Mouse (Mus musculus) heart, embryonic 10.5 days (tissue): ENCODE results near the gene Galnt18. TPM values are rescaled to one million over a fixed set of nuclear protein-coding genes. Genes with fewer than 3 reads are reported as not detected.

ENCODE experiments used
- DNase-seq: peaks from one replicate; pipeline ENCODE4 v3.0.0-alpha.2; 2017; ENCODE audit warnings: low spot score
- H3K27ac ChIP-seq: fragments of 300-500 bp; sonication (generic); 2 replicates; pipeline ENCODE4 v1.5.1; 2016; ENCODE audit warnings: mild to moderate bottlenecking
- H3K27me3 ChIP-seq: fragments of 300-500 bp; sonication (generic); 2 replicates; pipeline ENCODE4 v1.6.1; 2016; ENCODE audit warnings: mild to moderate bottlenecking; ENCODE audit not compliant: poor library complexity, insufficient read depth, severe bottlenecking
- H3K36me3 ChIP-seq: fragments of 300-500 bp; sonication (generic); 2 replicates; pipeline ENCODE4 v1.6.1; 2016; ENCODE audit warnings: mild to moderate bottlenecking, moderate library complexity
- H3K4me1 ChIP-seq: fragments of 300-500 bp; sonication (generic); 2 replicates; pipeline ENCODE4 v1.6.1; 2016; ENCODE audit warnings: mild to moderate bottlenecking
- H3K4me3 ChIP-seq: fragments of 300-500 bp; sonication (generic); 2 replicates; pipeline ENCODE4 v1.5.1; 2016; ENCODE audit warnings: mild to moderate bottlenecking, moderate library complexity
- H3K9me3 ChIP-seq: fragments of 300-500 bp; sonication (generic); 2 replicates; pipeline ENCODE4 v1.6.1; 2016; ENCODE audit warnings: mild to moderate bottlenecking, moderate library complexity
- WGBS: fragments of 180-500 bp; shearing (Covaris S2); methylation state at CpG from one replicate; pipeline ENCODE4 v1.1.7; 2016; 5-methylcytosine and 5-hydroxymethylcytosine counted together
- polyA plus RNA-seq: library from polyadenylated mRNA; unstranded; fragments of >200 nt; fragmentation: Nextera tagmentation; extraction: Ambion mirVana; gene quantifications from 2 replicates; pipeline ENCODE4 v1.2.1, GENCODE M21; 2016

Galnt18 gene
- polyA plus RNA-seq, 1 experiment from 2014 or later = 5.4 TPM

DNA sequence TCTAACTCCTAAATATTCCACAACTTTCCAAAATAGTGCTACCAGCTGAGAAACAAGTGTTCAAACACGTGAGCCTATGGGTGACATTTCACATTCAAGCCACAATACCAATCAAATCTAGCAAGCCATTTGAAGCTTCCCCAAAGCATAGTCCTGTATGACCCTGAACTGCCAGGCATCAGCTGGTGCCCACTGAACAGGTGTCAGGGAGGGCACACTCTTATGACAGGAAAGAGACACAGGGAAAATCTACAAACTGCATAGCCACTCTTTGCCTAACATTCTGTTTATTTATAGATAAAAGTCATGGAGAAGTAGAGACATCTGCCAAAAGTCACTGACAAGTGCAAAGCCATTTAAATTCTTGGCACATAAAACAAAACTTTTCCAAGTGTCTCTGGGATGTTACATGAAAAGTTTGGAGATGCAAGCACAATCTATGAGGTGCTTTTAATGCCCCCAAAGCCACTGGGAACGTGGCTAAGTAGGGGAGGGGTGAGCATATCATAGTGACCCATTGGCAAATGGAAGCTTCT, 280.5 kb downstream of the Galnt18 start:
- no peak overlapping the region for H3K4me3 ChIP-seq
- no peak overlapping the region for H3K27ac ChIP-seq
- no peaks in the 10 kb centered on the region for H3K4me1 ChIP-seq
- no peaks in the 10 kb centered on the region for H3K27me3 ChIP-seq
- no peak for DNase-seq
- H3K9me3 ChIP-seq = no peaks in the 10 kb centered on the region
- H3K36me3 ChIP-seq = no peaks in the 10 kb centered on the region
- WGBS = 50% methylated on average over 2 of the region's 2 CpGs

GRCm38 (mm10) chr7:111497191-111497590, 282.6 kb downstream of the Galnt18 start:
- Histone ChIP-seq H3K4me3 (no peak overlapping the region), H3K9me3 (no peaks in the 10 kb centered on the region), H3K27me3 (no peaks in the 10 kb centered on the region), H3K36me3 (no peaks in the 10 kb centered on the region), H3K4me1 (0 out of 2 replicates have a peak, but pooled peaks cover 3% of the 10 kb centered on the region), H3K27ac (no peak overlapping the region)
- no peak for DNase-seq
- 84% methylated on average over 6 of the region's 6 CpGs for WGBS

DNA sequence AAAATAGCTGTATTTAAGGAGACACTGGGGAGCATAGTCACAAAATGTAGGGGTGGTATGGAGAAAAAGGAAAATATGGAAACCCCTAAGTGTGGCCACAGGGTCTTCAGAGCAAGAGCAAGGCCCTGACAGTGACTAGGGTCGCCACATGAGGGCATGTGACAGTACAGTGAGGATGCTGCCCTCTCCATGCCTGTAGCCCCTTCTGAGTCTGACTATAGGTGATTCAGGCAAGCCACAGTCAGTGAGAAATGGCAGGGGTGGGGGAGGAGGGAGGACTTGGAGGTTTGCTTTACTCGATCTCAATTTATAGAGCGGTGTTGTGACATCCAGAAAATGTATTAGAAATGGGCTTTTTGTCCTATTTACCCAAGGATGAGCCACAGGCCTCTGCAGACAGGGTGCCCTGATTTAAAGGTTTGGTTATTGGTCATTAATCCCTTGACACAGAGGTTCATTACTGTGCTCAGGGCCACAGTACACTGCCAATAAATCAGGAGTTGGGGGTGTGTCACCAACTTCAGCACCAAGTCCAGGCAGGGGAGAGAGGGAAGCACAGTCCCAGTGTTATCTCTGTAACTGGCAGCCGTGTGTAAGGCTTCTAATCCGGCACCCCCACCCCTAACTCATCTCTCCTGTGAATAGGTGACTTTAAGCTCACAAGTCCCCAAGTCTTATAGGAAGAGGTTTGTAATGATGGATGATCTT, 287.4 kb downstream of the Galnt18 start:
- H3K27ac ChIP-seq = no peak overlapping the region
- WGBS = 58% methylated on average over 5 of the region's 5 CpGs

GRCm38 (mm10) chr7:111491566-111491965, 288.2 kb downstream of the Galnt18 start:
- H3K27me3 ChIP-seq = no peaks in the 10 kb centered on the region
- no peak overlapping the region for H3K27ac ChIP-seq
- 59% methylated on average over 2 of the region's 2 CpGs for WGBS

More for the DNA sequence above, 287.4 kb downstream of the Galnt18 start:
- no peak for DNase-seq
- no peaks in the 10 kb centered on the region for H3K9me3 ChIP-seq
- no peaks in the 10 kb centered on the region for H3K27me3 ChIP-seq
- H3K4me1 ChIP-seq = peaks cover 12% of the 10 kb centered on the region; the same call in 1 of the 2 replicates
- no peak overlapping the region for H3K4me3 ChIP-seq
- H3K36me3 ChIP-seq = no peaks in the 10 kb centered on the region

DNA sequence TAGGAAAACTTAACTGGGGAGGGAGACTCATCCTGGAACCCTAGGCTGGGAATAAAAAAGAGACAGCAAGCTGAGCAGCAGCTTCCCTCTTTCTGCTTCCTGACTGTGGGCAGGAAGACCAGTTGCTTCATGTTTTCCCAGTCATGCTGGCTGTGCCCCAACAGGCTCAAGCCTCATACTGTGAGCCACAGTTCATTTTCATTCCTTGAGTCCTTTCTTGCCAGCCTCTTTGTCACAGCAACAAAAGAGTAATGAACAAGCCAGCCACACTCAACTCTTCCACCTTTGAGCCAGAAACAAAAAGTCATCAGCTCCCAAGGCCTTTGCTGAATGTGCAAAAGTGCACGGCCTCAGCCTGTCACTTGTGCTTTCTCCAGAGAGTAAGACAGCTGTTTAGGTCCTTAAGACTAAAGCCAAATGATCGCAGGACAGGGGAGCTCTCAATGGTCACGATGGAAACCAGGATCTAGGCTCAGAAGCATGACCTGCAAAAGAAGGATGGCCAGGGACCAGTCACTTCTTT, 292.9 kb downstream of the Galnt18 start:
- no peak for DNase-seq
- 68% methylated on average over 3 of the region's 3 CpGs for WGBS

More at GRCm38 (mm10) chr7:111491566-111491965, 288.2 kb downstream of the Galnt18 start:
- no peak for DNase-seq
- H3K4me3 ChIP-seq = no peak overlapping the region
- peaks cover 12% of the 10 kb centered on the region; the same call in 1 of the 2 replicates for H3K4me1 ChIP-seq
- H3K36me3 ChIP-seq = no peaks in the 10 kb centered on the region
- H3K9me3 ChIP-seq = no peaks in the 10 kb centered on the region

GRCm38 (mm10) chr7:111483896-111484295, 295.9 kb downstream of the Galnt18 start:
- Histone ChIP-seq H3K27ac (no peak overlapping the region), H3K36me3 (no peaks in the 10 kb centered on the region), H3K9me3 (no peaks in the 10 kb centered on the region), H3K27me3 (no peaks in the 10 kb centered on the region), H3K4me3 (no peak overlapping the region), H3K4me1 (no peaks in the 10 kb centered on the region)
- no peak for DNase-seq
- 70% methylated on average over 4 of the region's 4 CpGs for WGBS

More for the DNA sequence above, 292.9 kb downstream of the Galnt18 start:
- H3K27ac ChIP-seq = no peak overlapping the region
- H3K4me3 ChIP-seq = no peak overlapping the region
- no peaks in the 10 kb centered on the region for H3K9me3 ChIP-seq
- no peaks in the 10 kb centered on the region for H3K27me3 ChIP-seq
- H3K4me1 ChIP-seq = peaks cover 8% of the 10 kb centered on the region; the same call in 1 of the 2 replicates
- H3K36me3 ChIP-seq = no peaks in the 10 kb centered on the region

DNA sequence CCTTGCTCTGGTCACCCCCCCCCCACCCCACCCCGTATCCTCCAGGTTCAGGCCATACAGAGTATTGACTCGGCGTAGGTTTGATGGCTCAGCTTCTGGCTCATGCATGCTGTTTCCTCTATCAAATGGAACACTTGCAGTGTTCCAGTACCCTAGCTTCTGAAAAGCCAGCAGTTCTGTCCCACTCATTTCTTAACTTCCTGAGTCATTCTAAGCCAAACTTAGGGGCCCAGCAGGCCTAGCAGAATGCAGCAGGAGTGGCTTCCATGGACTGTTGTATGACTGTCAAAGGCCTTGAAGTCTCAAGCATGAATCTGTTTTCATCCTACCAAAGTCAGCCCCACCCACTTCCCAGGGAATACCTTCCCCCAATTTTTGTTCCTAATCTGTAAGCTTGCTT, 296.5 kb downstream of the Galnt18 start:
- Histone ChIP-seq H3K4me1 (no peaks in the 10 kb centered on the region), H3K36me3 (no peaks in the 10 kb centered on the region), H3K9me3 (no peaks in the 10 kb centered on the region), H3K27me3 (no peaks in the 10 kb centered on the region), H3K27ac (no peak overlapping the region), H3K4me3 (no peak overlapping the region)
- 90% methylated on average over 3 of the region's 3 CpGs for WGBS
- DNase-seq = no peak

DNA sequence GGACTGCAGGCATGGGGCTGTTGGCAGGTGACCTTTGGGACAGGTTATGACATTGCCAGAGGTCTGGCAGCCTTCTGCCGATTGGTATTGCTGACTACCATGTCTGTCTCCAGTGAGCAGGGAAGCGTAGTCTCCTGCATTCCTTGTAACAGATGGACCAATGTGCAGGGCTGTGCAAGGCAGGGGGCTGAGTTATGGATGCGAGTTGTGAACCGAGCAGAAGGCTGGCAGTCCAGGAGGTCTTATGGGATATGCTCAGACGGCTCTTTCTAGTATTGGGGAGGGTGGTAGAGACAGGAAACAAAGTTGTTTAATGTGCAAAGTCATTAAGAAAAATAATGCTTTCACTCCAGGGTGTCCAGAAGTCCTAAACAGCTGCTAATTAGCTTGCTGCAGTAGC, 312.1 kb downstream of the Galnt18 start:
- Histone ChIP-seq H3K27me3 (no peaks in the 10 kb centered on the region), H3K4me3 (no peak overlapping the region), H3K27ac (no peak overlapping the region), H3K9me3 (no peaks in the 10 kb centered on the region), H3K36me3 (no peaks in the 10 kb centered on the region), H3K4me1 (peaks cover 10% of the 10 kb centered on the region; the same call in 1 of the 2 replicates)
- 66% methylated on average over 5 of the region's 5 CpGs for WGBS
- DNase-seq = no peak

DNA sequence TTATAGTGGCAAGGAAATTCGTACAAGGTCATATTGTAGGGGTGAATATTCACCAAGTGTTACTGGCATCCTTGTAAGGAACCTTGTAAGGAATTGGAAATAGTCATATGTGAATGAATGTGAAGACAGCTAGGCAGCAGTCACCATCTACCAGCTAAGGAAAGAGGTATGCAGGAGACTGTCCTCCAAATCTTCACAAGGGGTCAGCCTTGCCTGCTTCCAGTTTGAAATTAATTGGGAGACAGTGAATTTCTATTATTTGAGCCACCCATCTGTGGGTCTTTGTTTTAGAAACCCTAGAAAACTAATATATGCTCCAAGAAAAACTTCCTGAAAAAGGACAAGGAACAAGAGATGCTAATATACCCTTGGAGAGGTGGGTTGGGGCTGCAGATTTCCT, 313.1 kb downstream of the Galnt18 start:
- no peaks in the 10 kb centered on the region for H3K27me3 ChIP-seq
- H3K4me1 ChIP-seq = peaks cover 7% of the 10 kb centered on the region; the same call in 1 of the 2 replicates
- no peak overlapping the region for H3K4me3 ChIP-seq
- no peak for DNase-seq
- H3K36me3 ChIP-seq = no peaks in the 10 kb centered on the region
- H3K27ac ChIP-seq = no peak overlapping the region
- WGBS = 64% methylated on average over 1 of the region's 1 CpGs
- H3K9me3 ChIP-seq = no peaks in the 10 kb centered on the region

DNA sequence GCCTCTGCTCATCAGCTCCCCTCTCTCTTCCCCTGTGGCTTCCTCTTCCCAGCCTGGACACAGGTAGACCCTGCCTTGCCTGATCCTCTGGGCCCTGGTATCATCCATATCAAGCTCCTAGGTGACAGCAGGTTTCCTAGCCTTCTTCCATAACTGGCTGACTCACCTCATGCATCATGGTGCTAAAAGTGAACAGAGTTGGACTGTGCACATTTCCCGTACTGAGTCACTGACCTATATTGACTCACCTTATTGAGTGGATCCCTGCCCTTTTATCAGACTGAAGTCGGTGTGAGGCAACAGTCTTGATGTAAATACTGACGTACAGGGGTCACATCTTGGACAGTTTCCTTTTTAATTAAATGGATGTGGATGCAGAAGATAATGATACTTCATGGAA, 313.7 kb downstream of the Galnt18 start:
- peaks cover 7% of the 10 kb centered on the region; the same call in 1 of the 2 replicates for H3K4me1 ChIP-seq
- no peak overlapping the region for H3K4me3 ChIP-seq
- no peak overlapping the region; the same call in 1 of the 2 replicates for H3K27ac ChIP-seq
- H3K9me3 ChIP-seq = no peaks in the 10 kb centered on the region
- no peaks in the 10 kb centered on the region for H3K27me3 ChIP-seq
- no peaks in the 10 kb centered on the region for H3K36me3 ChIP-seq
- 86% methylated on average over 3 of the region's 3 CpGs for WGBS
- no peak for DNase-seq

DNA sequence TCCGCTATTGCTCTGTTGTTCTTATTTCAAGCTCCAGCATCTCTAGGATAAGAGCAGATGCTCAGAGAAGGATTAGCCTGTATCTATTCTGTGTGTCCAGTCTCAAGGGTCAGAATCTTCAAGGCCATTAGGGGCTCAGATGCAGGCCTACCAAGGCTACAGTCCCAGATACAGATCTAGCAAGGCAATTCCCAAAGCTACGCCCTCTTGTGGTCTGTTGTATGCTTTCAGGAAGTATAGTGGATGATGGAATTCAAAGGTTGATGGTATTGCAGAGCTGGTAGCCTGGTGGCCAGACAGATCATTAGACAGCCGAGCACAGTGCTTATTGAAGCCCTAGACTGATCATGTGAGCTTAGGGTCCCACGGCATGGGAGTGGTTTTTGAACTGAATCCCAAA, 320.1 kb downstream of the Galnt18 start:
- WGBS = 83% methylated on average over 4 of the region's 4 CpGs
- Histone ChIP-seq H3K27me3 (no peaks in the 10 kb centered on the region), H3K4me1 (no peaks in the 10 kb centered on the region), H3K9me3 (no peaks in the 10 kb centered on the region), H3K4me3 (no peak overlapping the region), H3K36me3 (no peaks in the 10 kb centered on the region), H3K27ac (no peak overlapping the region)
- no peak for DNase-seq

- Histone ChIP-seq H3K36me3 (no peaks in the 10 kb centered on the region), H3K4me1 (peaks cover 9% of the 10 kb centered on the region; the same call in 1 of the 2 replicates), H3K9me3 (no peaks in the 10 kb centered on the region), H3K27me3 (no peaks in the 10 kb centered on the region), H3K27ac (no peak overlapping the region), H3K4me3 (no peak overlapping the region)
- WGBS = 75% methylated on average over 3 of the region's 3 CpGs
- no peak for DNase-seq
Observed at GRCm38 (mm10) chr7:111456007-111456406, 323.8 kb downstream of the Galnt18 start.

GRCm38 (mm10) chr7:111455541-111455940, 324.2 kb downstream of the Galnt18 start:
- WGBS = 79% methylated on average over 4 of the region's 4 CpGs

More at GRCm38 (mm10) chr7:111455541-111455940, 324.2 kb downstream of the Galnt18 start:
- no peak for DNase-seq
- H3K27ac ChIP-seq = no peak overlapping the region
- H3K4me3 ChIP-seq = no peak overlapping the region
- peaks cover 13% of the 10 kb centered on the region; the same call in 1 of the 2 replicates for H3K4me1 ChIP-seq
- no peaks in the 10 kb centered on the region for H3K36me3 ChIP-seq
- H3K9me3 ChIP-seq = no peaks in the 10 kb centered on the region
- H3K27me3 ChIP-seq = no peaks in the 10 kb centered on the region
